Mouse (Mus musculus): Measurements from ENCODE around the gene Nr6a1. TPM values are rescaled to one million over a fixed set of nuclear protein-coding genes. Genes with fewer than 3 reads are reported as not detected.

The Nr6a1 gene
- polyA plus RNA-seq, 2 experiments = 0.90 to 1.2 TPM

- H3K36me3 ChIP-seq (replicated peaks; ENCODE audit: control insufficient read depth, insufficient read depth, low read depth) = no peaks in the 10 kb centered on the region
- H3K4me3 ChIP-seq (ENCODE audit: insufficient read depth in 1 of 2, low read depth in 2 of 2, low read length in 2 of 2) = peak overlapping the region; percentile 55 to 64
- H3K9ac ChIP-seq (replicated peaks) = peak overlapping the region; percentile 70
- no peak for TF ChIP-seq CTCF (IDR thresholded peaks at IDR 0.05; ENCODE audit: low read depth)
- TF ChIP-seq EP300 (IDR thresholded peaks at IDR 0.05; ENCODE audit: low read depth) = no peak
- ATAC-seq (ENCODE audit: insufficient read depth) = peak; percentile 70
- H3K9me3 ChIP-seq (ENCODE audit: control insufficient read depth, low read length) = no peaks in the 10 kb centered on the region
- peak overlapping the region; percentile 70 for H3K4me2 ChIP-seq (ENCODE audit: low read depth)
- WGBS (ENCODE audit: insufficient replicate concordance) = 11% methylated on average over 12 of the region's 12 CpGs
- no peaks in the 10 kb centered on the region for H3K27me3 ChIP-seq (ENCODE audit: control insufficient read depth, insufficient read depth, low read length)
- peak overlapping the region; percentile 18 for H3K27ac ChIP-seq
- H3K4me1 ChIP-seq (replicated peaks; ENCODE audit: control insufficient read depth in 2 of 2, insufficient read depth in 2 of 2, low read length in 1 of 2) = peaks cover 3 to 11% of the 10 kb centered on the region in 2 experiments; a peak in 3 of 4 replicates
- DNase-seq (ENCODE audit: low read depth in 3 of 3, low spot score in 3 of 3) = no peak
Measured at GRCm38 (mm10) chr2:38823912-38824583, 103.4 kb downstream of the Nr6a1 start.

- DNase-seq (ENCODE audit: low read depth in 3 of 3, low spot score in 3 of 3) = no peak
Measured at GRCm38 (mm10) chr2:38823406-38823805, 104.1 kb downstream of the Nr6a1 start.

GRCm38 (mm10) chr2:38822995-38823394 is 104.5 kb downstream of the Nr6a1 start:
- Histone ChIP-seq H3K27ac (no peak overlapping the region), H3K4me2 (ENCODE audit: low read depth) (peak overlapping the region; percentile 70), H3K4me3 (ENCODE audit: insufficient read depth in 1 of 2, low read depth in 2 of 2, low read length in 2 of 2) (peak overlapping the region; percentile 55 to 64), H3K9ac (replicated peaks) (peak overlapping the region; percentile 56), H3K4me1 (replicated peaks; ENCODE audit: control insufficient read depth in 2 of 2, insufficient read depth in 2 of 2, low read length in 1 of 2) (peaks cover 3 to 11% of the 10 kb centered on the region in 2 experiments; a peak in 3 of 4 replicates), H3K36me3 (replicated peaks; ENCODE audit: control insufficient read depth, insufficient read depth, low read depth) (no peaks in the 10 kb centered on the region), H3K9me3 (ENCODE audit: control insufficient read depth, low read length) (no peaks in the 10 kb centered on the region), H3K27me3 (ENCODE audit: control insufficient read depth, insufficient read depth, low read length) (no peaks in the 10 kb centered on the region)
- WGBS (ENCODE audit: insufficient replicate concordance) = 24% methylated on average over 6 of the region's 6 CpGs
- TF ChIP-seq CTCF (IDR thresholded peaks at IDR 0.05; ENCODE audit: low read depth) (no peak), EP300 (IDR thresholded peaks at IDR 0.05; ENCODE audit: low read depth) (no peak)
- ATAC-seq (ENCODE audit: insufficient read depth) = peak; percentile 79
- DNase-seq (ENCODE audit: low read depth in 3 of 3, low spot score in 3 of 3) = peak in 2 of 3 experiments; percentile 40 to 43

More at GRCm38 (mm10) chr2:38823406-38823805, 104.1 kb downstream of the Nr6a1 start:
- Histone ChIP-seq H3K9me3 (ENCODE audit: control insufficient read depth, low read length) (no peaks in the 10 kb centered on the region), H3K27me3 (ENCODE audit: control insufficient read depth, insufficient read depth, low read length) (no peaks in the 10 kb centered on the region), H3K4me3 (ENCODE audit: insufficient read depth in 1 of 2, low read depth in 2 of 2, low read length in 2 of 2) (peak overlapping the region; percentile 55 to 64), H3K36me3 (replicated peaks; ENCODE audit: control insufficient read depth, insufficient read depth, low read depth) (no peaks in the 10 kb centered on the region), H3K9ac (replicated peaks) (peak overlapping the region; percentile 56), H3K4me2 (ENCODE audit: low read depth) (peak overlapping the region; percentile 70), H3K27ac (no peak overlapping the region), H3K4me1 (replicated peaks; ENCODE audit: control insufficient read depth in 2 of 2, insufficient read depth in 2 of 2, low read length in 1 of 2) (peaks cover 3 to 11% of the 10 kb centered on the region in 2 experiments; a peak in 3 of 4 replicates)
- WGBS (ENCODE audit: insufficient replicate concordance) = 18% methylated on average over 8 of the region's 8 CpGs
- TF ChIP-seq CTCF (IDR thresholded peaks at IDR 0.05; ENCODE audit: low read depth) (no peak), EP300 (IDR thresholded peaks at IDR 0.05; ENCODE audit: low read depth) (no peak)
- no peak for ATAC-seq (ENCODE audit: insufficient read depth)

GRCm38 (mm10) chr2:38817487-38817886 is 110.0 kb downstream of the Nr6a1 start:
- TF ChIP-seq EP300 (IDR thresholded peaks at IDR 0.05; ENCODE audit: low read depth) (no peak), CTCF (IDR thresholded peaks at IDR 0.05; ENCODE audit: low read depth) (no peak)
- Histone ChIP-seq H3K4me2 (ENCODE audit: low read depth) (no peak overlapping the region), H3K27ac (no peak overlapping the region), H3K9ac (replicated peaks) (no peak overlapping the region), H3K27me3 (ENCODE audit: control insufficient read depth, insufficient read depth, low read length) (no peaks in the 10 kb centered on the region), H3K4me3 (ENCODE audit: insufficient read depth in 1 of 2, low read depth in 2 of 2, low read length in 2 of 2) (no peak overlapping the region), H3K36me3 (replicated peaks; ENCODE audit: control insufficient read depth, insufficient read depth, low read depth) (no peaks in the 10 kb centered on the region), H3K9me3 (ENCODE audit: control insufficient read depth, low read length) (no peaks in the 10 kb centered on the region), H3K4me1 (replicated peaks; ENCODE audit: control insufficient read depth in 2 of 2, insufficient read depth in 2 of 2, low read length in 1 of 2) (no peaks in the 10 kb centered on the region)
- no peak for ATAC-seq (ENCODE audit: insufficient read depth)
- 65% methylated on average over 4 of the region's 4 CpGs for WGBS (ENCODE audit: insufficient replicate concordance)
- no peak for DNase-seq (ENCODE audit: low read depth in 3 of 3, low spot score in 3 of 3)

DNA sequence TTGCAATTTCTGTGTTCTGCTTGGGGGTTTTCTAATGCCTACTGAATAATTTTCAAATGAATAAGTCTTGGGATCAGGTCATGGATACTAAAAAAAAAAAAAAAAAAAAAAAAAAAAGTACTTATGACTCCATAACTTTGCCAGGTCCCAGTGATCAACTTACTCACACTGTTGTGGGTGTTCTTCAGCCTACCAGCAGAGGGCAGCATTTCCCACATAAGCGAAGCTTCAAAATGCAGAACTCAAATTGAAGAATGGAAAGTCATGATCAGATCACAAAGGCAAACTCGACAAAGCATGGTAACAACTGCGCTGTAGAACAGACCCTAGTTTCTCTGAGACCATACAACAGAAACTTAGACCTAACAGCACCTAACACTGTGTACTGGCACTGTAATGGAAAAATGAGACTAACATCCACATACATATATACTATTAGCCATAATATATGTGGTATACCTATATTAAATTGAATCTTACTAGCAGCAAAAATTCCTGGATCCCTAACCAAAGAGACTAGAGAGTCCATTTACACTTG is 130.3 kb downstream of the Nr6a1 start:
- no peak overlapping the region for H3K27ac ChIP-seq
- DNase-seq (ENCODE audit: low read depth in 3 of 3, low spot score in 3 of 3) (peak; percentile 31 to 34 (median 33)), ATAC-seq (ENCODE audit: insufficient read depth) (no peak)
- no peaks in the 10 kb centered on the region for H3K9me3 ChIP-seq (ENCODE audit: control insufficient read depth, low read length)
- no peaks in the 10 kb centered on the region for H3K36me3 ChIP-seq (replicated peaks; ENCODE audit: control insufficient read depth, insufficient read depth, low read depth)
- H3K4me2 ChIP-seq (ENCODE audit: low read depth) = no peak overlapping the region
- no peak overlapping the region for H3K9ac ChIP-seq (replicated peaks)
- H3K4me1 ChIP-seq (replicated peaks; ENCODE audit: control insufficient read depth in 2 of 2, insufficient read depth in 2 of 2, low read length in 1 of 2) = no peaks in the 10 kb centered on the region
- TF ChIP-seq CTCF (IDR thresholded peaks at IDR 0.05; ENCODE audit: low read depth) (peak; percentile 88), EP300 (IDR thresholded peaks at IDR 0.05; ENCODE audit: low read depth) (no peak)
- 10% methylated on average over 3 of the region's 3 CpGs for WGBS (ENCODE audit: insufficient replicate concordance)
- no peaks in the 10 kb centered on the region for H3K27me3 ChIP-seq (ENCODE audit: control insufficient read depth, insufficient read depth, low read length)
- no peak overlapping the region for H3K4me3 ChIP-seq (ENCODE audit: insufficient read depth in 1 of 2, low read depth in 2 of 2, low read length in 2 of 2)
